Mouse (Mus musculus) neural tube, embryonic 10.5 days (tissue): ENCODE measurements around the gene Sgta.
A peak's percentile ranks its signal among the peaks of the same experiment; 100 is the strongest.
"Not testable (repeated sequence)": the region's sequence is repeated elsewhere in the genome, so short reads cannot be mapped to it uniquely, and the experiment has no call there.

Source experiments
- DNase-seq: peaks from one replicate; pipeline ENCODE4 v3.0.0-alpha.2; 2017; ENCODE audit warnings: low spot score; ENCODE audit errors: extremely low spot score

Gene Sgta

DNA sequence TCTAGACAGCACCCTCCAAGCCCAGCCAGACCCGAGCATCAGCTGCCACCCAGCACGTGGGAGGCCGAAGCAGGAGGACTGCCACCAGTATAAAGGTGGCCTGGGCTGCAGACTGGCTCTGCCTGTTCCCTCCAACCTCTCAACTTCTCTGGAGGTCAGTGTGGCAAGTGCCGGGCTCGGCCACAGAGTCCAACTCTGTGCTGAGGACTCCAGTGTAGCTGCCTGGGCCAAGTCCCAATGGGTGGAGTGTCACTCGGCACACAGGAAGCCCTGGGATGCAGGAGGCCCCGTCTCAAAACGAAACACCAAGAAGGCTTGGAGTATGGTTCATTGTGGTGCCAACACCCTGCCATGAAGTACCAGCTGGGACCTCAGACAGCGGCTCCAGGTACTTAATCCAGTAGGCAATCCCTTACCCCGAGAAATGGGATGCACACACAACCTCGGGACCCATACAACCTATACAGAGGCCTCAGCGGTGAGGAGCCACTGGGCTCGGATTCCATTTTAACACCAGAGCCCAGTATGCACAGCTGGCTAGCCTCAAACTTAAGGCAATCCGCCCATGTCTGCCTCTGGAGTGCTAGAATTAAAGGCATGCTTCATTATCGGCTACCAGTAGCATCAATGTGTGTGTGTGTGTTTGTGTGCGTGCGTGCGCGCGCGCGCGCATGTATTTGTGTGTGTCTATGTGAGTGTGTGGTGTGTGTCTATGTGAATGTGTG lies 2.4 kb downstream of the Sgta start:
- no peak for DNase-seq

DNA sequence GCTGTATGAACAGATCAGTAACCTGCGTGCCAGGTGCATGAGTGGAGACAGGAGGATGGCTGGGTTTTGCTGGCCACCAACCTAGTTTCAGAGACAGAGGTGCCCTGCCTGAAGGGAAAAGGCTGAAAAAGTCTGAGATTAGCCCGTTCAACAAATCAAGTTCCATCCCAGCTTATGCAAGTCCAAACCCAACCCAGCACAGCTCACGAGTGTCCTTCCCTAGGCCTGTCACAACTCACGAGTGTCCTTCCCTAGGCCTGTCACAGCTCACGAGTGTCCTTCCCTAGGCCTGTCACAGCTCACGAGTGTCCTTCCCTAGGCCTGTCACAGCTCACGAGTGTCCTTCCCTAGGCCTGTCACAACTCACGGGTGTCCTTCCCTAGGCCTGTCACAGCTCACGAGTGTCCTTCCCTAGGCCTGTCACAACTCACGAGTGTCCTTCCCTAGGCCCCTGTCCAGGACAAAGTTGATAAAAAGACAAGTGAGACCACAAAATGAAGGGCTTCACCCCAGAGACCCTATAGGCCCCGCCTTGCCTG lies 4.1 kb downstream of the Sgta start:
- DNase-seq = not testable (repeated sequence)

DNA sequence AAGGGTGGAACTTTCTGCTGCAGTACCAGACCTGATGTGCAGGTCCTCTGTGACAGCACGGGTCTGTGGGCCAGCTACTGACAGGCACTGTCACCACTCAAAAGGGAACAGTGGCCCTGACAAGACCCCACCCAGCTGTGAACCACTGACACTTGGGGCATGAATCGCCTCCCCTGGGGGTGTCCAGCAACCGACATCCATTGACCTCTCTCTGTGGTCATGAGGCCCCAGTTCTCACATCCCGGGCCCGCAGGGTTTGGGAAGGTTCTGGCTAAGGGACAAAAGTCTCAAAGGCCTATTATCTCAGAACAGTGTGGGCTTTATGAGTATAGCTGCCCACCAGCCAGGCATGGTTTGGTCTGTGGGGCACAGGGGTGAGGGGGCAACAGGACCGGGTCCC lies 4.8 kb downstream of the Sgta start:
- DNase-seq = no peak

DNA sequence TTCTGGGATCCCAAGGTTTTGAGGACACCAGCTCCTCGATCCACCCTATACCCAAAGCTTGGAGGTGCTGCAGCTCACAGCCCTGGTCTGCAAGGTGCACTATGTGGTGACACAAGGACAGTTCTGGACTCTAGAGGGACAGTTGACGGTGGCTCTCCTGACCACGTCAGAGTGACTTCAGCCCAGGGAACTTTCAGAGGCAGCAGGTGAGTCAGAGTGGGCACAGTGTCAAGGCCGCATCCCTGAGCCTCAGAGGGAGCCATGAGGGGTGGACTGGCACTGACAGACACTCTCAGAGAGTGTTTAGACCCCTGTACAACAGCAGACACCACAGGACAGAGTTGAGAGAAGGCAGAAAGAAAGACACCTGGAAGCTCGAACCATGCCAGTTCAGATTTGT lies 7.4 kb downstream of the Sgta start:
- no peak for DNase-seq

DNA sequence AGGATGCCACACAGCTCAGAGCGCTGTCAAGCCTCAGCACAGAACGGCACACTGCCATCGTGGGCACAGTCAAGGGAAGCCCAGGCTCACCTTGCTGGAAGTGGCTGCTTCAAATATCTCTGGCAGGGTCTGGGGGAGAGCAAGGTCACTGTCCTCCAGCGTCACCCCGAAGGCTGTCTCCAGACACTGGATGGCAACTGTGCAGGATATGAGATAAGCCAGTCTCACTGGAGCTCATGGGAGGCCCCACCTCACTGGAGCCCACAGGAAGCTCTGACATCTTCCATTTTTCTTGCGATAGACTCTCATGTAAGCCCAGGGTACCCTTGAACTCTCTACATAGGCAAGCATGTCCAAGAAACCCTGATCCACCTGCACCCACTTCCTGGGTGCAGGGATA lies 8.8 kb downstream of the Sgta start:
- DNase-seq = no peak

DNA sequence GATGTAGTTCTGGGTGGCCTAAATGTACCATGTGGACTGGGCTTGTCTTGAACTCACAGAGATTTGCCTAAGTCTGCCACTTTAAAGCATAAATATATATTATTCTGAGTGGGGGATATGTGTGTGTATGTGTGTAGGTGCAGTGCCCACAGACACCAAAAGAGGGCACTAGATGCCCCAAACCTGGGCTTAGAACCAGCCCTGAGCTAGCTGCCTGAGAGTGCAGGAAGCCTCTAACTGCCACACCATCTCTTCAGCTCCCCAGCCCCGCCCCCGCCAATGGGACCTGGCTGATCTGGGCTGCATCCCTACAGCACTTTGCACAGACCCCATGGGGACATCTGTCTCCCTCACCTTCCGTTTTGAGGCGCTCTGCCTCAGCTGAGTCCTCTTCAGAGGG lies 9.3 kb downstream of the Sgta start:
- no peak for DNase-seq

DNA sequence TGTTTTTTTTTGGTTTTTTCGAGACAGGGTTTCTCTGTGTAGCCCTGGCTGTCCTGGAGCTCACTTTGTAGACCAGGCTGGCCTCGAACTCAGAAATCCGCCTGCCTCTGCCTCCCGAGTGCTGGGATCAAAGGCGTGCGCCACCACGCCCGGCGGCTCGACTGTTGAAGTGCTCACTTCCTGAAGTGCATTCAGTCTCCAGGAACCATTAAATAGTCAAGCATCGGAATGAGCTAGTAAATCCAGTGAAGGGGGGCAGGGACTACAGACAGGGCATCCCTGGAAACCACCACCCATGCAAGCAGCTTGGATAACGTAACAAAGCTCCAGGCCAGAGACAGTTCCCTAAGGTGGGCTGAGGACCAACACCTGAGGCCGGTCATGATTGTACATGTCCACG lies 14.7 kb downstream of the Sgta start:
- not testable (repeated sequence) for DNase-seq

DNA sequence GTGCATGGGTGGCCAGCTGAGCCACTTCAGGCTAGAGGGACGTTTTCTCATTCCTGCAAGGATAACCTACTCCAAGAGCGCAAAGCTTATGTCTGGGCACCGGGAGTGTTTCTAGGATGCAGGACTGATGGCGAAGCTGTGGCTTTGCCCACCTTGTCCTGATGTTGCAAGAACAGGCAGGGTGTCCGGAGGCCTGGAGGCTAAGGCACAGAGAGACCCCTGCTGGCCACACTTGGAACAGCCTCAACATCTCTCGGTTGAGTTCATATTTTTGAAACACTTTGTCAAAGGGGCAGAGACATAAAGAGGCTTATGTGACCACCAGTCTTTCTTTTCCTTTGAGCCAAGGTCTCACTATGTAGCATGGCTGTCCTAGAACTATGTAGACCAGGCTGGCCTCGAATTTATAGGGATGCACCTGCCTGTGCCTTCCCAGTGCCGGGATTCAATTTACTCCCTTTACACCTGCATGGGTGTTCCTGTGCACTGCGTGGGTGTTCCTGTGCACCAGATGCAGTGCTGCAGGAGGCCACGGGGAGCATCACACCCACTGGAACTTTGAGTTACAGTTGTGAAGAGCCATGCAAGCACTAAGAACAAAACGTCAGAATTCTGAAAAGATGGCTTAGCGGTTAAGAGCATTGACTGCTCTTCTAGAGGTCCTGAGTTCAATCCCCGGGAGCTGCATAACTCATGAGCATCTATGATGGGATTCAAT lies 18.4 kb downstream of the Sgta start:
- peak; percentile 77 for DNase-seq

DNA sequence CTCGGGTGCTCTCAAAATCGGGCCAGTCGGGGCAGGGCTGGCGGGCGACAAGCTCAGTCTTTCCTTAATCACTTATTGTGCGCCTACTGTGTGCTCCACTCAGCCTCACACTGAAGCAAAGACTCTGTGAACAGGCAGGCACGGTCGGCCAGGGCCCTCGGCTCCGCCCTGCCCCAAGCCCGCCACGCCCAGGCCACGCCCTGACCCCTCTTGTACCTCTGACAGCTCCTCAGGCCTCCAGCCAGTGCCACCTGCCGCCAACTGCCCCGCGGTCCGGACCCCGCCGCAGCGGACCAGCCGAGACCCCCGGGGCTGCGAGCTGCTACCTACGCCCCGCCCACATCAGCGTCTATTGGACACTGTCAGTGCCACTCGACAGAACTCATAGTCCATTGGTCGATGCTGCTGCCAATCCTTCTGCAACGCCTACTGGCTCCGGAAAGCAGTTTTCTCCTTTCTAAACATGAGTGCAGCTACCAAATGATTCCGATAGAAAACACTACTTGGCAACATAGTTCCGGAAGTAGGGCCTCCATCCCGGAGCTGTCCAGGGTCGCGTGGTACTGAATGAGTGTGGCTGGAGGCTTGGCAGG lies 22.9 kb downstream of the Sgta start, which contains the start of gene Slc39a3:
Gene Slc39a3 (minus strand): TSS at position 439 of the 593 bp plus-strand sequence.
- DNase-seq = peak; percentile 97

DNA sequence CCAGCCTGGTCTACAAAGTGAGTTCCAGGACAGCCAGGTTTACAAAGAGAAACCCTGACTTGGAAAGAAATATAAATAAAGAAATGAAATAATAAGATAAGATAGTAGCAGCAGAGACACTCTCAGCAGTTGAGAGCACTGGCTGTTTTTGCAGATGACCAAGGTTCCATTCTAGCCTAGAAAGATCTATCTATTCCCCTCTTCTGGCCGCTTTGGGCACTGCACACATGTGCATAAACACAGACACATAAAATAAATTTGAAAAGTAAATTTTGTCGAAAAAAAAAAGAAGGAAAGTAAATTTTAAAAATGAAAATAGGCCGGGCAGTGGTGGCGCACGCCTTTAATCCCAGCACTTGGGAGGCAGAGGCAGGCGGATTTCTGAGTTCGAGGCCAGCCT lies 23.7 kb downstream of the Sgta start:
- no peak for DNase-seq

DNA sequence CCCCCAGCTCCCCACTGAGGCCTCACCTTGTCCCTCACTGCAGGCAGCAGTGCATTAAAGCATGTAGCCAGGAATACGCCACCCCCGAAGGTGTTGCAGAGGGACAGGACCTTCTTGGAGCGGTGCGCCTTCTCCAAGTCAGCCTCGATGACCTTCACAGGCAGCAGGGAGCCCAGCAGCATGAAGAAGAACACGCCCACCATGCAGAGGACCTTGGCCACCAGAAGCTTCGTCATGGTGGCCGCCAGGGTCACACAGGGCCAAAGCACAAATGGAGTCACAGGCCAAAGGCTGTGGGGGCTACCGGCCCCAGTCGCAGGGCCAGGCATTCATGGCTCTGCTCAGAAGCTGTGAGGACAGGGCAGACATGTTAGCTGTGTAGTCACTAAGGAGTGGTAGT lies 26.4 kb downstream of the Sgta start:
- no peak for DNase-seq

DNA sequence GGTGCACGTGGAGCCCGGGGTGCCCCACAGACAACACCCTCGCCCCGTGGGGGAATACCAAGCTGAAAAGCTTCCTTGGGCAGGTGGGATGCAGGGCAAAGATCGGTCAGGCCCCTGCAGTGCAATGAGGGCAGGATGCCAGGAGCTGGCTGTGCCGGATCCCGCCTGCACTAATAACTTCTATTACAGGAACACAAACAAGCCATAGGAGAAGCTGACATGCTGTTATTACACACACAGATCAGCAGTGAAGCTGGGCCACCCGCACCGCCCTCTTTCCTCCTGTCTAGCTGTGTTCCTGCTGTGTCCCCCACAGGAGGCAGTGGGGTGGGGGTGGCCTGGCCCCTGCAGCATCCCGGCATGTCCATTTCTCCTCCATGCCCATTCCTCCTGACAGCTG lies 30.9 kb downstream of the Sgta start:
- DNase-seq = no peak

DNA sequence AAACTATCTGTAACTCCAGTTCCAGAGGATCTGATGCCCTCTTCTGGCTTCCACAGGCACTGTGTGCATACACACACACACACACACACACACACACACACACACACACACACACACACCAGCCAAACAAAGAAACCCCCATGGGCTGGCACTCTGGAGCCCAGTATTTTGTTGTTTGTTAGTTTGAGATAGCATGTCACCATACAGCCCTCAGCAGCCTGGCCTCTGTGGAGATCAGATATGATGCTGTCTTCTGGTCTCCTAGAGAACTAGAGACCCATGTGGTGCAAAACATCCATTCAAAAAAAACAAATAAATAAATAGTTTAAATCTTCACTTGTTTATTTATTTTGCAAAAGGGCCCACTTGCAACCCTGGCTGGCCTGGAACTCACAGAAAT lies 31.8 kb downstream of the Sgta start:
- DNase-seq = no peak

DNA sequence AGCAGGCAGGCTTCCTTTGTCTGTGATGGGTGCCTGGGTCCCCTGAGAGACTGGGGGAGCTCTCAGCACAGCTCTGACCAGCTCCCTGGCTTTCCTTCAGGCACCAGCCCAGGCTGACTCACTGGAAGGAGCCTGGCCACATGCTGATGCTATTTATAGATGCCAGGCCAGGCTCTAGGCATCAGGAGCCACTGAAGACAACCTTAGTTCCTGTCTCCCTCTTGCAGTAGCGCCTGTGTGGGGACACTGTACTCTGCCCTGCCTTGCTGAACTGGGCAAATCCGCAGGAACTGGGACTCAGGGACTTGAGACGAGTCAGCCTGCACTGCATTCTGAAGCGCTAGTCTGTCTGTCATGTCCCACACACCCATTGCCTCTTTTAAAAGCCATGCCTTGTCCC lies 32.6 kb downstream of the Sgta start:
- DNase-seq = no peak

DNA sequence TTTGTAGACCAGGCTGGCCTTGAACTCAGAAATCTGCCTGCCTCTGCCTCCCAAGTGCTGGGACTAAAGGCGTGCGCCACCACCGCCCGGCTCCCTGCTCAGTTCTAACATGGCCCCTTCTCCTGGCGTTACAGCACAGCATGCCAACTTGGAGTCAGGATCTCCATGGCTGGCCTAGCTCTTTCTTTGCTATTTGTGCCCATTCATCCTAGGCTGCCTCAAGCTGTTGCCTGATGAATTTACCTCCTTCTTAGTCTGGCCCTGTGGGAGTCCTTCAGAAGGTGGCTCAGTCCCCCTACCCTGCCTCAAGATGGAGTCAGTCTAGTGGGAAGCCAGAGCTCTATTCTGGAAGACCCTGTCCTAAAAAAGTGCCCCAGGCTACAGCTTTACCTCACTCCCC lies 33.1 kb downstream of the Sgta start:
- no peak for DNase-seq

DNA sequence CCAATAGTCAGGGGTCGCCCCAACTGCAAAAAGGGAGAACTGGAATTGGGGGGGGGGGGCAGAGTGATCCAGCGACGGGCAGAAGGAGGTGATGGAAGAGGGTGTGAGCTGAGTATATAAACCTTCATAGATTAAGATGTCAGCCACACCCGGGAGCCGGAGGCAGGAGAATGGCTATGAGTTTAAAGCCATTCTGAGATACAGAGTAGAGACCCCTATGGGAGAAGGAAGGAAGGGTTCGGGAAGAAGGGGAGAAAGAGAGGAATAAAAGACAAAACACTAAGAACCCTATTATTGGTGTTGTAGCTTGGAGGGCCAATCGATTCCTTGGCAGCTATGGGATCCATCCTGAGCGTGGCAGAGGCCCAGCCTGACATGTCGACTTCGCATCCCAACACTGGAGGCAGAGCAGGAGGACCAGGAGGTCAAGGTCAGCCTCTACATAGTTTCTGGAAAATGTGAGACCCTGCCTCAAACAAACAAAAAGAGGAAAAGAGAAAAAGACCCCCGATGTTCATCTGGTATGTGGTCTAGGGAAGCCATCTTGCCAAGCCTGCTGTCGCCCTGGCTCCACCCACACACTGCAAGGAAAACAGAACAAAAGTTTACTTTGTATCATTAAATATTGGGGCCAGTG lies 34.2 kb downstream of the Sgta start, which contains the start of gene Diras1:
Gene Diras1 (minus strand): TSS at position 24 of the 637 bp plus-strand sequence.
- no peak for DNase-seq

DNA sequence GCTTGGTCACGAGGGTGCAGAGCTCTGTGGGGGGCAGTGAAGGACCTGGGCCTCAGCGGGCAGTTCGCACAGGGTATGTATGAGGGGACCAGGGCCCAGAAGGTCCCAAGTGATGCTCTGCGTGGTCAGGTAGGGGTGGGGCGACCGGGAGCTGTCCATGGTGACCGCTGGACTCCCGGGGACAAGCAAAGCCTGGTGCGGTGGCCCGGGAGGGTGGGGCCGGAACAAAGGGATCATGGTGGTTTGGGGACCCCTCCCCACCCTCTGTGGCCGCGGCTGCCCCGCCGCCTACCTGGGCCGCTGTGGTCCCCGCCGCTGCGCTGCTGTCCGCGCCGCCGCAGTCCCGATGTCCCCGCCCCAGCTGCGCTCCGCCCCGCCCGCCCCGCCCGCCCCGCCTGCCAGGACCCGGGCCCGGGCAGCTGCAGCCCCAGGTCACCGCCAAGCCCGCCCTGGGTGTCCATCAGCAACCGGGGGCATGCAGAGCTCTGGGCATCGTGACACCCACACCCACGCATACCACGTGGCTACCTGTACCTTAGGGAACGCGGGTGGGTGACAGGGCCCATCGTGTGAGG lies 34.8 kb downstream of the Sgta start:
- no peak for DNase-seq

DNA sequence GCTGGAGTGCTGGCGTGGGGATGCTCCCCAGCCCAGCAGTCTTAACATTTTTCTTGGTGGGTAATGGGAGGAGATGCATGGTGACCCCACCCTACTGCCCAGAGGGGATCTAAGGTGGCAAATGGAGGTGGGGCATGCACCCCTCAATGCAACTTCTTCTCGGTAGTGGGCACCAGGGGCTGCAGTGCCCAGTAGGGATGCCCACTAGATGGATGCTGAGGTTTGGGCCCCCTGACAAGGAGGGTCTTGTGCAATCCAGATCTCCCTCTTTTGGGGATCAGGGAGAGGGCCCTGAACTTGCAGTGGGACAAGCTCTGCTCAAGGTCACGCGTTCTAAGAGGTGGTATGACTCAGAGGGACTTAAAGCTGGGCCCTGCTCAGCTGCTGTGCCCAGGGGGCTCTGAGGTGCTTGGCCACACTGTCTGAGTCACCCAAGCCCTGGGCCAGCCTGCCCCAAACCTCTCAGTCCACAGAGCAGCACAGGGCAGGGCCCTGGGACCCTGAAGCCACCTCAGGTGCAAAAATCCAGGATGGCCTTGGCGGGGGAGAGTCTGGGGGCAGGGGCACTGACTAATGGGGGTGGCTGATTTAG lies 35.5 kb downstream of the Sgta start:
- DNase-seq = no peak

DNA sequence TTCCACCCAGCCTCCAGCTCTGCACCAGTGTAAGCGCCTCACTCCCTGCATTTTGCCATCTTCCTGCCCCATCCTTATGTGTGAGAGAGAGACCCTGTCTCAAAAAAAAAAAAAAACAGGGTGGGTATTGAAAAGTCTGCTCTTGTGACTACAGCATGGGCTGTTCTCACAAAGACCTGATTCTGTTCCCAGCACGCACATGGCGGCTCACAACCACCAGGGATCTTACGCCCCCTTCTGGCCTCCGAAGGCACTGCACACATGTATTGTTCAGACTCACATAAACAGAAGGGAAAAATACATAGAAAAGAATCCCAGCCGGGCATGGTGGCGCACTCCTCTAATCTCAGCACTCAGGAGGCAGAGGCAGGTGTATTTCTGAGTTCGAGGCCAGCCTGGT lies 37.2 kb downstream of the Sgta start:
- no peak for DNase-seq

DNA sequence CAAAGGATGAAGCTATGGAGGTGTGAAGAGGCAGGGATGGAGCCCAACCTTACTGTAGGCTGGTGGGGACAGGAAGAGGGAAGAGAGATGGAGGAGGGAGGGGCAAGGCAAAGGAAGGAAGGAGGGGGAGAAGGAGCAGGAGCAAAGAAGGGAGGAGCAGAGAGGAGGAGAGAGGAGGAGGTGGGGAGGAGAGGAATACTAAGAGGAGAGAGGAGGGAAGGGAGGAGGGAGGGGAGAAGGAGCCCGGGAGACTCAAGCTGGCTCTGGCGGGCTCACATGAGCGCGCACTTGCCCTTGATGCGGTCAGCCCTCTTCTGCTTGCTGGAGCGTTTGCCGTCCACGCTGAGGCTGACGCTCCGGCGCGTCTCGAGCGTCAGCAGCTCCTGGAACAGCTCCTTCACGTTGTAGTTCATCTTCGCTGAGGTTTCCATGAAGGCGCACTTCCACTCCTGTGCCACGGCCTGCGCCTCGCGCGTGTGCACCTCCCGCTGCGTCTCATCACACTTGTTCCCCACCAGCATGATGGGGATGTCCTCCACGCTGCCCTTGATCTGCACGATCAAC lies 38.4 kb downstream of the Sgta start:
- DNase-seq = no peak

DNA sequence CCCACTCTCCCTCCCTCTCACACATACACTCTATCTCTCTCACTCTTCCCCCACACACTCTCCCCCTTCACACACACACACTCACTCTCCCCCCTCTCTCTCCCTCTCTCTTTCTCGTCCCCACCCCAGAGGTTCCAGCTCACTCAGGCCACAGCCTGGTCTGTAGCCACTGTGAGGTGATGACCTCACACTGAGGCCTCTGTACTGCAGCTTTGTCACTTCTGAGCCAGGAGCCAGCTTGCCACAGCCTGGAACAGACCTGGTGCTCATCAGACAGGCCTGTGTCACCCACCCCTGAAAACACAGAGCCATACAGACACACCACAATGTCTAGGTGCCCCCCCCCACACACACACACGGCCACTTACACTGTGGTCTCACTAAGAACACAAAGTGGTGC lies 39.8 kb downstream of the Sgta start:
- DNase-seq = no peak
